Mouse (Mus musculus): Measurements from ENCODE around the gene Sh3kbp1.

Sh3kbp1 gene

DNA sequence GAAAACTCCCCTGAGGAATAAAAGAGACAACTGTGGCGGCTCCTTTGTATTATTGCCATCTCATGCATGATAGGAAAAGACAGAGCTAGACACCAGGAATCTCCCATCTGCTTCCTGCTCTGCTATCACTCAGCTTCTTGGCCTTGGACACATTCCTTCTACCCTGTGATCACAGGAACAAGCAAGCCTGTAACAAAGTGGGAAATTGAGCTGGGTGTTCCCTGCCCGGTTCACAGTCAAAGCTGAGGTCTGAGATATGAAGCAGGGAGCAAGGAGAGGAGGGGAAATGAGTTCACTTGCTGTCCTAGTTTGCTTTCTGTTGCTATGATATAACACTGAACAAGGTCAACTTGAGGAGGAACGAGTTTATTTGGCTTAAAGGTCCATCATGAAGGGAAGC, 301.8 kb downstream of the Sh3kbp1 start:
- no peak for DNase-seq (ENCODE audit: low spot score)

- no peak for DNase-seq (ENCODE audit: low spot score)
Observed at GRCm38 (mm10) chrX:159932027-159932426, 305.0 kb downstream of the Sh3kbp1 start.

DNA sequence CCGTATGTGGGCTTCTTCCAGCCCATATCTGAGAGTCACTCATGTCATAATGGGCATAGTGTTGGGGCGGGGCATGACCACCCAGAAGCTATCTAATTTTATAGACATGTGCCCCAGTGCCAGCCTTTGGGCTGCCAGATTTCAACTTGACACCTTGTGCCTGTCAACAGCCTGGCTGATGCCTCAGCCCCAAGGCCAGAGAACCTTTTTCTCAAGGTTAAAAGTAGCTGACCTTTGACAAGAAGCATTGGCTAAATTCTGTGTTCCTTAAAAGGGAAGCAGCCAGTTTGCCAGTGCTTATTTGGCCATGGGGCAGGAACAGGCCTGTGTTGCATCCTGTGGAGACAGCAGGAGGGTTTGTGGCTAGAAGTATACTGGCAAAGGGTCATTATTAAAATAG, 315.5 kb downstream of the Sh3kbp1 start:
- DNase-seq (ENCODE audit: low spot score) = no peak

- DNase-seq (ENCODE audit: low spot score) = no peak
Observed at GRCm38 (mm10) chrX:159943586-159943985, 316.5 kb downstream of the Sh3kbp1 start.

- DNase-seq (ENCODE audit: low spot score) = no peak
Observed at GRCm38 (mm10) chrX:159953546-159954429, 326.7 kb downstream of the Sh3kbp1 start.

GRCm38 (mm10) chrX:159954430-159954779, 327.3 kb downstream of the Sh3kbp1 start:
- no peak for DNase-seq (ENCODE audit: low spot score)

- DNase-seq (ENCODE audit: low spot score) = no peak
Observed at GRCm38 (mm10) chrX:159955433-159955832, 328.4 kb downstream of the Sh3kbp1 start.

DNA sequence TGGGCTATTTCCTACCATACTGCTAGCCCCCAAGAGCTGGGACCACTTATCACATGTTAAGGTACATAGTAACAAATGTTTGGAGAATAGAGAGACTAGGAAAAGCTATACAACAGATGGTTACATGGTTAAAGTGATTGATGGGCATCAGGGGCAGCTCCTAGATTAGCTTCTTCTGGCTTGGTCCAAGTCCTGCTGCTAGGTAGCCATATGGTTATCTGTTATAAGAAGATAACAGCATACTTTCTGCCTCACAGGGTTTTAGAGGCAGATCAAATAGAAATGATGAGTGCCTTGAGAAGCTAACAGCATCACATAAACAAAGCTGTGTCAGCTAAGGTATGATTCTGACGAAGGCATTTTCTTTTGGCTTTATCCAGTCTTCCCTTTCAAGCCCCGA, 334.3 kb downstream of the Sh3kbp1 start:
- no peak for DNase-seq (ENCODE audit: low spot score)

- peak; percentile 50 for DNase-seq (ENCODE audit: low spot score)
Observed at GRCm38 (mm10) chrX:159963273-159963672, 336.2 kb downstream of the Sh3kbp1 start.

GRCm38 (mm10) chrX:159963925-159964324, 336.9 kb downstream of the Sh3kbp1 start:
- no peak for DNase-seq (ENCODE audit: low spot score)

- DNase-seq (ENCODE audit: low spot score) = no peak
Observed at GRCm38 (mm10) chrX:159969025-159969424, 342.0 kb downstream of the Sh3kbp1 start.

GRCm38 (mm10) chrX:159971091-159971779, 344.2 kb downstream of the Sh3kbp1 start:
- DNase-seq (ENCODE audit: low spot score) = no peak

GRCm38 (mm10) chrX:159973730-159974129, 346.7 kb downstream of the Sh3kbp1 start:
- peak; percentile 25 for DNase-seq (ENCODE audit: low spot score)

- DNase-seq (ENCODE audit: low spot score) = no peak
Observed at GRCm38 (mm10) chrX:159976243-159976642, 349.2 kb downstream of the Sh3kbp1 start.

DNA sequence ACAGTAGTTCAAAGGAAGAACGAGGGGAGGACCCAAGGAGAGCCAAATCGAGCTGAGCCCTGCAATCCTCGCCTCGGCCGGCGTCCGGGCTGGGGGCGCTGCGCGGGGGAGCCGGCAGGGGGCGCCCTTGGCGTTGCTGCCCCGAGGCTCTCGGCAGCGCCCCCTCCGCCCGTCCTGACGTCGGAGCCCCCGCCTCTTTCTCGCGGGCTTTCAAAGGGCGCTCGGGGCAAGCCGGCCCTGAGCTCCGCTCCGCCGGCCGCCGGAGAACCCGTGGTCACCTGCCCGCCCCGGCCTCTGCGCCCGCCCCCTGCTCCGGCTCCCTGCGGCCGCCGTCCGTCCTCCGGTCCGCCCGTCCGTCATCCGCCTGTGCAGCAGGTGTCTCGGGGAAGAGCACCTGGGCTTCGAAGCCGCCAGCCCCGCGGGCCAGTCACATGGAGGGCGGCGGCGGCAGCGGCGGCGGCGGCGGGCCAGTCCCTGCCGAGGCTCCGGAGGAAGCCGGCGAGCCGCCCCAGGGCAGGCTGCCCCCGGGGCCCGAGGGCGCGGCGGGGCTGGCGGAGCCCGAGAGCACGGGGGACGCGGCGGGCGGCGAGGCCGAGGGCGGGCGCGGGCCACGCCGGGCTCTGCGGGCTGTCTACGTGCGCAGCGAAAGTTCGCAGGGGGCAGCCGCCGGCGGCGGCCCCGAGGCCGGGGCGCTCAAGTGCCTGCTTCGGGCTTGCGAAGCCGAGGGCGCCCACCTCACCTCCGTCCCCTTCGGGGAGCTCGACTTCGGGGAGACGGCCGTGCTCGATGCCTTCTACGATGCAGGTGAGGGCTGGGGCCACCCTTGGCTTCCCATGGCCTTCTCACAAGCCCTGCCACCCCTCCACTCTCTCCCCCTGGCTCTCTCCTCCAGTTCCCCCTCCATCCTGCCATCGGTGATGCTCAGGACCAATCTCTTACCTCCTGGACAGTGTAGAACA, 361.2 kb downstream of the Sh3kbp1 start, which contains the start of gene Map3k15:
Map3k15 (plus strand) TSS at position 432 of the 959 bp plus-strand sequence.
- DNase-seq (ENCODE audit: low spot score) = peak; percentile 14

DNA sequence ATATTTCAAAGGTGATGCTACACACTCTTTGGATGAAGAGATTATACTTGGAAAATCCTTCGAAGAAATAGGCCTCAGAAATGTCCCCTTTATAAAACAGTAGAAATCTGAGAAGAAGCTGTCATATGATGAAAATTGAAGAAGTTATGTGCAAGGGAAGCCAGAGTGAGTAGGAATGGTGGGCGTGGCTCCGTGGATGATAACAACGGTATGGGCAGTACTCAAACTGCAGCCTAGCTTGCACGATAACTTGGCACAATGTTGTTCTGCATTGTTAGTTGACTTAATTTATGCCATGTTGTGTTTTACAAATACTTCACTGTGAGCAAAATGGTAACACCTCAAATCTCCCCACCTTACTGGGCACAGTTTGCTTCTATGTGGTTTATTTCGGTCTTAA, 368.7 kb downstream of the Sh3kbp1 start:
- no peak for DNase-seq (ENCODE audit: low spot score)
